ENCODE assay signal across 8 mouse cellular contexts in the genomic region with DNA sequence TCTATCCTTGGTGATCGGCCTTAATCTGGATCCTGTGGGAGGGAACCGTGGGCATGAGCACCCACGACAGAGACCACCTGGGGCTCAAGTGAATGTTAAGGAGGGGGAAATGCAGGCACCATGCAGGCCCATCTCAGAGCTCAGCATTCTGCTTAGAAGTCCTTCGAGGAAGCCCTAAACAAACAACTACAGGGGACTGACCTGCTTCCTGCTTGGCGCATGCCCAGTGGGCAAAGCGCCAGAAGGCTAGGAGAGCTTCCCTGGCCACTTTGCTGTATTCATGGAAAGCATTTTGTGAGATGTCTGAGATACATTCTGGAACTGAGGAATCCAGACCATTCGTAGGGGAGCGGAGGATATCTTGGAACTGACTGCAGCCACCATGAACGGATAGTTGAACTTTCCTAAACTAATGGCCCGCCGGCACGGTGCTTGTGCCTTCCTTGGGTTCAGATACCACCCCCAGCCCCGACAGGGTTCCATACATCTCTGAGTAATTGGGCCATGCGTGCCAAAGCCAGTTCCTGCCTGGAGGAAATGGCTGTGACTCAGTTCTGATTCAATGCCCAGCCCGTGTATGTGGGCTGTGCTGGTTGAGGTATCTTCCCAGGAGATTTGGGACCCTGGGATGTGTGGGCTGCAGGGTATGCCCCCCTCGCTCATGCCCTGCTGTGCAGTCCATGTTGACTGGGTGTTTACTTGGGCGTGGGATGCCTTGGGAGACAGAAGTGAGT.
A peak's percentile ranks its signal among the peaks of the same experiment; 100 is the strongest.
DNase-seq lines count a peak whose midpoint lies in the region; ATAC-seq and TF ChIP-seq lines count a peak whose summit lies in the region.
"Had no signal": no experiment of that assay in that cellular context is flagged by ENCODE, and none has a peak within 500 bp of the region (broad histone marks: within the 10 kb centered on the region; RNA-seq: fewer than 3 reads in every experiment).

No protein-coding gene starts in this region.

- H3K27me3 ChIP-seq in hindbrain, embryonic 13.5 days = no peaks in the 10 kb centered on the region
- no peaks in the 10 kb centered on the region for H3K27me3 ChIP-seq in hindbrain, embryonic 10.5 days (ENCODE audit: insufficient read depth, poor library complexity, severe bottlenecking)
- H3K27me3 ChIP-seq in Patski = peaks cover 5% of the 10 kb centered on the region
- H3K27me3 ChIP-seq: liver, embryonic 13.5 days had no signal

- peak overlapping the region; percentile 40; the same call in 1 of the 2 replicates for H3K27ac ChIP-seq in hindbrain, embryonic 13.5 days
- H3K27ac ChIP-seq in hindbrain, embryonic 10.5 days = no peak overlapping the region
- H3K27ac ChIP-seq: liver, embryonic 13.5 days had no signal

- H3K9me3 ChIP-seq in hindbrain, embryonic 13.5 days = no peaks in the 10 kb centered on the region
- H3K9me3 ChIP-seq in hindbrain, embryonic 10.5 days = no peaks in the 10 kb centered on the region
- H3K9me3 ChIP-seq: liver, embryonic 13.5 days had no signal

- ATAC-seq in hindbrain, embryonic 13.5 days (ENCODE audit: low FRiP score) = no peak
- ATAC-seq in Patski = peak; percentile 28

- peaks cover 22% of the 10 kb centered on the region for H3K4me1 ChIP-seq in hindbrain, embryonic 13.5 days (replicated peaks)
- H3K4me1 ChIP-seq in hindbrain, embryonic 10.5 days (replicated peaks) = 0 out of 2 replicates have a peak, but pooled peaks cover 9% of the 10 kb centered on the region
- H3K4me1 ChIP-seq: liver, embryonic 13.5 days had no signal

- in situ Hi-C loops in Patski (cut with MboI; ENCODE audit: low pct_unique_long_range_greater_than_20kb) = no loop called here

- WGBS in hindbrain, embryonic 13.5 days = 86% methylated on average over 17 of the region's 17 CpGs
- 90% methylated on average over 17 of the region's 17 CpGs for WGBS in hindbrain, embryonic 10.5 days
- 52% methylated on average over 17 of the region's 17 CpGs for WGBS in large intestine, adult 2 months

- TF ChIP-seq CTCF in Patski (IDR thresholded peaks at IDR 0.05) = no peak

- H3K9ac ChIP-seq in hindbrain, embryonic 13.5 days = no peak overlapping the region
- H3K9ac ChIP-seq: liver, embryonic 13.5 days had no signal

- DNase-seq in hindbrain, embryonic 10.5 days (ENCODE audit: low spot score) = no peak
- peak; percentile 42 for DNase-seq in MN1 (ENCODE audit: low spot score)
- peak; percentile 39 for DNase-seq in Patski (ENCODE audit: low read depth, low spot score)
- peak; percentile 18 for DNase-seq in large intestine, adult 2 months (ENCODE audit: low read depth, low spot score)
- DNase-seq in embryo, embryonic 9.5 days (ENCODE audit: extremely low spot score) = no peak
- DNase-seq in spleen, postnatal 36 days (ENCODE audit: low spot score in 2 of 2) = no peak
- DNase-seq: liver, embryonic 13.5 days had no signal

- no peaks in the 10 kb centered on the region for H3K36me3 ChIP-seq in hindbrain, embryonic 13.5 days
- H3K36me3 ChIP-seq in hindbrain, embryonic 10.5 days = no peaks in the 10 kb centered on the region
- H3K36me3 ChIP-seq: liver, embryonic 13.5 days had no signal

- H3K4me2 ChIP-seq in hindbrain, embryonic 13.5 days = no peak overlapping the region
- H3K4me2 ChIP-seq: liver, embryonic 13.5 days had no signal

- POLR2A ChIA-PET in Patski (lab: Charles Lee) = no interaction called here

- CTCF ChIA-PET in Patski (lab: Charles Lee) = interaction anchor here (1.2 to 2.1 kb wide), 2 partner anchors 13 to 18 kb away, joined by 4 to 5 read pairs; no protein-coding TSS in a partner anchor

- H3K4me3 ChIP-seq in hindbrain, embryonic 13.5 days = no peak overlapping the region
- H3K4me3 ChIP-seq in hindbrain, embryonic 10.5 days = no peak overlapping the region
- H3K4me3 ChIP-seq: liver, embryonic 13.5 days had no signal

Comparison
In these comparisons a context has a peak if more than half of its experiments do, and no peak if none do; other contexts are left out.
1. DNase-seq: peak in MN1 (single experiment), Patski (single experiment) and large intestine, adult 2 months (single experiment); none in hindbrain, embryonic 10.5 days (single experiment), embryo, embryonic 9.5 days (single experiment) and spleen, postnatal 36 days (0 of 2).